Mouse (Mus musculus): ENCODE measurements around the gene Krtap17-1.

- TF ChIP-seq GATA1 (IDR thresholded peaks at IDR 0.05; ENCODE audit: borderline replicate concordance, low read length) (no peak), TAL1 (conservative IDR thresholded peaks at IDR 0.05; ENCODE audit: low read depth, low read length) (no peak), CTCF (IDR thresholded peaks at IDR 0.05; ENCODE audit: low read depth, low read length) (no peak), POLR2AphosphoS5 (IDR thresholded peaks at IDR 0.05; ENCODE audit: insufficient replicate concordance, low read depth, low read length) (no peak), GATA2 (IDR thresholded peaks at IDR 0.05; ENCODE audit: borderline replicate concordance, low read depth, low read length) (no peak)
Observed at GRCm38 (mm10) chr11:99988530-99988929, 5.3 kb downstream of the Krtap17-1 start.
